Comparison of ENCODE assay signal across 8 mouse cellular contexts in genomic region chr15:10485484-10486364, GRCm38 (mm10). TPM values are rescaled to one million over a fixed set of nuclear protein-coding genes. Genes with fewer than 3 reads are reported as not detected.
DNase-seq lines count a peak whose midpoint lies in the region; ATAC-seq lines count a peak whose summit lies in the region.

Brix1 (minus strand) TSS chr15:10485947.
Rad1 (plus strand) TSS chr15:10486018.

- H3K4me2 ChIP-seq in lung, embryonic 16.5 days (ENCODE audit: low read depth, low read length) = peak within 1 kb of the TSS; percentile 88

- H3K9ac ChIP-seq in lung, embryonic 16.5 days (ENCODE audit: low read length) = peak within 1 kb of the TSS; percentile 89

- H3K27ac ChIP-seq in lung, embryonic 16.5 days (ENCODE audit: low read length) = peak within 1 kb of the TSS; percentile 78

- H3K4me3 ChIP-seq in lung, embryonic 16.5 days (ENCODE audit: low read length) = peak within 1 kb of the TSS; percentile 69

- peak; percentile 99 for ATAC-seq in hematopoietic stem cell, adult 5-6 weeks (replicated peaks in 1 of 2; ENCODE audit: insufficient read depth in 1 of 2, low FRiP score in 2 of 2, low TSS enrichment in 1 of 2, low read depth in 1 of 2, poor library complexity in 2 of 2, severe bottlenecking in 2 of 2)
- ATAC-seq in lung, embryonic 16.5 days (ENCODE audit: low read depth) = peak; percentile 100

- no peaks in the 10 kb centered on the region for H3K9me3 ChIP-seq in lung, embryonic 16.5 days (ENCODE audit: control insufficient read depth, low read length)

- H3K36me3 ChIP-seq in lung, embryonic 16.5 days (ENCODE audit: control insufficient read depth, insufficient read depth, low read length) = peaks cover 8% of the 10 kb centered on the region

- H3K27me3 ChIP-seq in lung, embryonic 16.5 days (ENCODE audit: control insufficient read depth, insufficient read depth, low read depth, low read length) = no peaks in the 10 kb centered on the region

- DNase-seq in MEL-GATA-1-ER (ENCODE audit: extremely low read depth, low read depth) = peak; percentile 97
- DNase-seq in cerebellum, adult 8-10 months = peak; percentile 91
- DNase-seq in forelimb bud, embryonic 11.5 days (ENCODE audit: low read depth, low spot score) = peak; percentile 95
- peak; percentile 94 for DNase-seq in layer of hippocampus, adult 9-10 months (ENCODE audit: low spot score)
- DNase-seq in ovary, postnatal 10 days (ENCODE audit: low spot score) = peak; percentile 80
- peak; percentile 83 to 88 for DNase-seq in thymus, postnatal 10 days (ENCODE audit: low spot score in 2 of 2)

- WGBS in lung, embryonic 16.5 days = under 1% methylated on average over 58 of the region's 58 CpGs

- H3K4me1 ChIP-seq in lung, embryonic 16.5 days (replicated peaks; ENCODE audit: control insufficient read depth, insufficient read depth, low read length) = peaks cover 16% of the 10 kb centered on the region

RNA-seq across cellular contexts. Expression of gene Brix1, which starts in this region (rescaled TPM):
- total RNA-seq in hematopoietic stem cell, adult 5-6 weeks (2017) = 29.8 and 38.9 TPM in 2 replicates
- 77.0 and 99.6 TPM in 2 replicates for polyA plus RNA-seq in lung, embryonic 16.5 days (2015; fragmentation: Nextera tagmentation; extraction: Ambion mirVana)

RNA-seq across cellular contexts. Expression of gene Rad1, which starts in this region (rescaled TPM):
- 18.9 and 22.8 TPM in 2 replicates for total RNA-seq in hematopoietic stem cell, adult 5-6 weeks (2017)
- polyA plus RNA-seq in lung, embryonic 16.5 days (2015; fragmentation: Nextera tagmentation; extraction: Ambion mirVana) = 29.6 and 31.6 TPM in 2 replicates

Comparison
In these comparisons a context has a peak if more than half of its experiments do, and no peak if none do; other contexts are left out.
1. Peak in every context shown above with its lines: DNase-seq, ATAC-seq, H3K4me3 ChIP-seq and H3K27ac ChIP-seq.